Mouse (Mus musculus): ENCODE measurements around the gene Pold1.

The Pold1 gene

DNA sequence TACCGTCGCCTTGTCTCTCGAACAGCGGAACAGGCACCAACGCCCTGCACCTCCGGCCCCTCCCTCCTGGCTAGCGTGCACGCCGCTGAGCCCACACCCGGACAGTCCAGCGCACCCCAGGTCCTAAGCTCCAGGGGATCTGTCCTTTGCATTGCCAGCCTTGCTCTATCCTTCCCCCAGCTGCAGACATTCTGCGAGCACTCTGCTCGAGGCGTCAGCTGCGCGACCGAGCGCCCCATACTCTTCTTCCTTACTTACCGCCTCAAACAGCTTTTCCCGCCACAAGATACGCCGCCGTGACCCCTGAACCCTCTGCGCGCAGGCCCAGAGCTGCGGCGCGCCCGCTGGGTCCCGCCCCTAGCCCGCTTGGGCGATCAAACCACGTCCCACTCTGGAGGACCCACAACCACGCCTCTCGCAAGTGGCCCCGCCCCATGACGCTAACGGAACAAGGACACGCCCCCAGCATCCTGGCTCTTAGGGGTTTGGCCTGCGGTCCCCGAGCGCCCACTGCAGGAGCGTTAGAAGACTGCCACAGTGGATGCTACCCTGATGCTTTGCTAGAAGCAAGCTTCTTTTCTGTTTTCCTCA, at the start of gene Pold1:
Gene Pold1 (minus strand): TSS at position 353 of the 591 bp plus-strand sequence.
- DNase-seq (ENCODE audit: low spot score in 2 of 2): peak; percentile 99 to 100

DNA sequence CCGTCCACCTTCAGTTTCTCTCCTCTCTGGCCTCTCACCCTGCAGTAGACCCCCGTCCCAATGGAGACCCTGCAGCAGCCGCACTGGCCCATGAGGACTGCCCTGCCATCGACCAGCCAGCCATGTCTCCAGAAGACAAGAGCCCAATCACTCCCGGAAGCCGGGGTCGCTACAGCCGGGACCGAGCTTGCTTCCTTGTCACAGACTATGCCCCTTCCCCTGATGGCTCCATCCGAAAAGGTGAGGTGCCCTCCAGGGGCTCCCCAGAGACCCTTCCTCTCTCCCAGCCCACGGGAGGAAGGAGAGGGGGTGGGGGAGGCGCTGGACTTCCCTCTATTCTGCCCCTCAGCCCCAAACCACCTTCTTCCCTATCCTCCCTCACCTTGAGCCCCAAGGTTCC, 49.7 kb upstream of the Pold1 start:
- DNase-seq (ENCODE audit: low spot score in 2 of 2): no peak

DNA sequence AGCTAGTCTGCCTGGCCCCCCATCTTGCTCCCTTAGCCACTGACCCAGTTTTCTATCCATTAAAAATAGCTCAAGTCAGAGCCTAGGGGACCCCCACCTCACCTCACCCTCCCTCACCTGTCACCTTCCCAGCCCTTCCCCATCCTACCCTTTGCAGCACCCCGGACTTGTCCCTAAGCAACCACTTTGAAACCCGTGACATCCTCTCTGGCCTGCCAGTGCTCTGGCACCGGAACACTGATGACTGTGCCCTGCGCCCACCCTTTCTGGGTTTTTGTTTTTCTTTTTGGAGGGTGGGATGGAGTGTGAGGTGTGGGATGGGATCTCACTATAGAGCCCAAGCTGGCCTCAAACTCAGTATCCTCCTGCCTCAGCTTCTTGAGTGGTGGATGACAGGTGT, 49.0 kb upstream of the Pold1 start:
- DNase-seq (ENCODE audit: low spot score in 2 of 2): no peak

DNA sequence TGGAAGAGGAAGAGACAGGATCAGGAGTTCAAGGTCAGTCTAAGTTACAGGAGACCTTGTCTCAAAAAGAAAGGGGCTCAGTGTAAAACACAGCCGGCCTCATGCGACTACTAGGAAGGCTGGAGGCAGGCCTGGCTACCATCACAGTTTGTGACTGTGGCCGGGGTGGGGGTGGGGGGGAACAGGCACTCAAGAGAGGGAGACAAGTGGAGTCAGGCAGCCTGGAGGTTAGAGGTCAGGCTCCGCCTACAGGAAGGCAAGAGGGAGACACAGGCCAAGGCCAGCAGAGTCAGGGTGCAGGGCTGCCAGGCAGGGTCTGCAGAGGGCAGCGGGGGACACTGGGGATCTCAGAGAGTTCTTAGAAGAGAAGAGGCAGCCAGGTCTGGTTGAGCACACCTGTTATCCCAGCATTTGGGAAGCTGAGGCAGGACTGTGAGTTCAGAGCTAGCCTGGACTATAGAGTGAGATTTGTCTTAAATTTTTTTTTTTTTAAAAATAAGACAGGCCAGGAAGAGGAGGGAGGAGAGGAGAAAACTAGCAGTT, 48.4 kb upstream of the Pold1 start:
- DNase-seq (ENCODE audit: low spot score in 2 of 2): no peak

GRCm38 (mm10) chr7:44596051-44596450, 47.4 kb upstream of the Pold1 start:
- no peak for DNase-seq (ENCODE audit: low spot score in 2 of 2)

GRCm38 (mm10) chr7:44595131-44595561, 46.5 kb upstream of the Pold1 start:
- DNase-seq (ENCODE audit: low spot score in 2 of 2): no peak

- no peak for DNase-seq (ENCODE audit: low spot score in 2 of 2)
Observed at GRCm38 (mm10) chr7:44594291-44594690, 45.6 kb upstream of the Pold1 start.

DNA sequence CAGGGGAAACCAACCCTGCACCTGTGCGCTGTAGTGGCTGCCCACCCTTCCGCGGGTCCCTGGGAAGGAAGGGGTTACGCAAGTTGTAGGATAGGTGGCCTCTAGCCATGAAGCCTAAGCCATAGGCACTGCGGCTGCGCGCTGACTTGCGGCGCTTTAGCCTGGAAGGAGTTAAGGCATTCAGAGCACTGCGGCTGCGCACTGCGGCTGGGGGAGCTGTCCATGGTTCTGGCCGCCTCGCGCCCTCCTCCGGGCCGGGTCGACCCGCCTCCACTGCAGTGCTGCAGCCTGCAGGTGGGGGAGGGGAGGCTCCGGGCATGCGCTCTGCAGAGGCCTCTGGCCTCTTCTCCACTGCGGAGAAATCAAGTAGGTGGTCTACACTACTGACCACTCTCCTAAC, 45.1 kb upstream of the Pold1 start:
- peak; percentile 79 to 80 for DNase-seq (ENCODE audit: low spot score in 2 of 2)

DNA sequence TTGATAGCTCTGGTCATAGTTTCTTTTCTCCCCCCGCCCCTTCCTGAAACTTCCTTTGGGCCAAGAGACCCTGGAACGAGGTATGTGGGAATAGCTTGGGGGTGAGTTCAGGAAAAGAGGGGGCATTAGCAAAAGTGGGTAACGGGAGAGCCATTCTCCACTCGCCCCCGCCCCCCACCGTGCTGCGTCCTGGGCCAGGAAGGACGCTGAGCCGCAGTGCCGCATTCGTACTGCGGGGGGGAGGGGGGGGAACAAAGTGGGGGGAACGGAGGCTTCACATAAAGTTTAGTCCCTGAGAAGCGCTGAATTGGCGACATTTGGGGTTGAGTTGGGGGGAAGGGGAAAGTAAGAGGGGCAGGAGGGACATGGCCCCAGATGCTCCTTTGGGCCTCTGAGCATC, 44.4 kb upstream of the Pold1 start:
- DNase-seq (ENCODE audit: low spot score in 2 of 2): no peak

DNA sequence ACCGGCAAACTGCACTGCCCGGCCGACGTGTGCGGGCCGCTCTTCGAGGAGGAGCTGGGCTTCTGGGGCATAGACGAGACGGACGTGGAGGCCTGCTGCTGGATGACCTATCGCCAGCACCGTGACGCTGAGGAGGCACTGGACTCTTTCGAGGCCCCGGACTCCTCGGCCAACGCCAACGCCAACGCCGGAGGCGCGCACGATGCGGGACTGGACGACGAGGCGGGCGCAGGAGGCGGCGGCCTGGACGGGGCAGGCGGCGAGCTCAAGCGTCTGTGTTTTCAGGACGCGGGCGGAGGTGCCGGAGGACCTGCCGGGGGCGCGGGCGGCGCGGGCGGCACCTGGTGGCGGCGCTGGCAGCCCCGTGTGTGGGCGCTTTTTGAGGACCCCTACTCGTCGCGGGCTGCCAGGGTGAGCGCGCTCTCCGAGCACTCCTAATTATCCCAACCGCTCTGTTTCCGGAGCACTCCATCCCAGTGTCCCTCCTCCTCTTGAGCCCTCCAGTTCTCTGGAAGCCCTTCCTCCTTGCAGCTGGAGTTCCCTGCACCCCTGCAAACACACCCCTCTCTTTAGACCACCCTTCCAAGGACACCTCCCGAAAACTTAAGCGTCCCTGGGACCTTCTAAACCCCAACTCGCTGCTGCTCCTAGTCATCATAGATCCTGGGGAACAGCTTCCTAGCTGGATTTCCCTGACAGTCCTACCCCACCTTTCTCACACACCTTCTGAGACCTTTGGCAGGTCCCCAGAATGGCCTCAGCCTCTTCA, 42.9 kb upstream of the Pold1 start:
- no peak for DNase-seq (ENCODE audit: low spot score in 2 of 2)

- DNase-seq (ENCODE audit: low spot score in 2 of 2): peak; percentile 91 to 94
Observed at GRCm38 (mm10) chr7:44590402-44591347, 42.0 kb upstream of the Pold1 start, which contains the start of gene Kcnc3. Gene Kcnc3, plus strand, starts transcription at chr7:44590664.

DNA sequence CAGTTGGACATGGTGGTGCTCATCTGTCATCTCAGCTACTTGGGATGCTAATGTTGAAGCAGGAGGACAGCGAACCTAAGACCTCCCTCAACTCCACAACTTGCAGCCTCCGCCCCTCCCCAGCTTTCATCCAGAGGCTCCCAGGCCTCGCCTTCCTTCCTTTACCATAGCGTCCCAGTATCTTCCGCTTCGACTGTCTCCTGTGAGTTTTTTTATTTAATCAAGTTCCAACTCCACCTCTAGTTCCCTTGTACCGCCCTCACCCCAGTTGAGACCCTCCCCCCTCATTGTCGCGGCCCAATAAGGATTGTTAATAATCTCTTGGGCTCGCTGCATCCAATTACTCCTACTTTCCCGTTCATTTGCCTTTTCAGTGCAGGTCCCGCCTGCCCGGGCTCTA, 41.3 kb upstream of the Pold1 start:
- DNase-seq (ENCODE audit: low spot score in 2 of 2): no peak

DNA sequence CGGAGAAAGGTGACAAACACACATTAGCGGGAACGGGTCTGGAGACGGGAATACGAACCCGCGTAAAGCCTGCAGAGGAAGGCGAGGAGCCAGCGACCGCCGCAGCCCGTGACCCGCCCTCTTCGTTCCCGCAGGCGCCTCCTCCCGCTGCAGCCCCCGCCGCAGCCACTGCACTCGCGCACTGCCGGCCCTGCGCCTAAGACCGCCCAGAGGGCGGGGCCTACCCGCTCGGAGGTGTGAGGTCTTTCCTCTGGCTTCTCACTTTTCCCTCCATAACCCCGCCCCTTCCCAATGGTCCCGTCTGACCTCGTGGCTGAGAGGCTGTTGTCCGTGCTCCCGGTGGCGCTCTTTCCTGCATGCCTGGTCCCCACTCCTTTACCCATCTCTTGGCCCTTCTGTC, 40.5 kb upstream of the Pold1 start:
- peak; percentile 54 to 64 for DNase-seq (ENCODE audit: low spot score in 2 of 2)

DNA sequence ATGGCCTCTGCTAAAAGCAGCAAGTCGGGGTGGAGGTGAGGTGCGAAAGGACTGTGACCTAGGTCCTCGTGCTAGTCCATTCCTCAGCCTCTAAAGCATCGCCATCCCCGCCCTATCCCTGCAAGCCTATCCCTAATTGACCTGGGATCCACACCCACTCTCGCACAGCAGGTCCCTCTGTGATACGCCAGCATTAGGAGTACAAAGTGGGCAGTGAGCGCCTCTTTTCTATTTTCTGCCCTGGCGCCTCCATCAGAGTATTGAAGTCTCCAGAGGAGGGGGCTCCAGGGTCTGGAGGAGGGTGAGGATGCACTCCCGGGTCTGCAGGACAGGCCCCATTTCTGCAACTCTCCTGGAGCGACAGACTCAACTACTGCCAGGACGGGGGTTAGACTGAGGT, 39.7 kb upstream of the Pold1 start:
- DNase-seq (ENCODE audit: low spot score in 2 of 2): no peak

GRCm38 (mm10) chr7:44587676-44588075, 39.0 kb upstream of the Pold1 start:
- no peak for DNase-seq (ENCODE audit: low spot score in 2 of 2)

DNA sequence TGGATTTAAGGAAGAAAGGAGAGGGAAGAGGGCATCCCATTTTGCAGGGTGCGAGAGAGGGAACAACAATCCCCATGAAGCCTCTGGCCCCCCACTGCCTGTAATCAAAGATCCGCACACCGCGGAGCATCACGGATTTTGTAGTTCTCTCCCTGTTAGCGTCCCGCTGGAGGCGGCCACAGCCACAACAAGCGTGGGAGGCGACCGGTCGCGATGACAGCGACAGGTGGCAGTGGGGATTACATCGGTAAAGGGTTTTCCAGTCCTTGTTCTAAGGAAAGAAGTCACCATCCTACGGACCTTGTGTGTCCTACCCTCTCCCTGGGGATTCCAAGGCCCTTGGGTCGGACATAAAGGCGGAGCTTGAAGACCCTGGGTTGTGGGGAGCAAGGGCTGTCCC, 38.3 kb upstream of the Pold1 start:
- DNase-seq (ENCODE audit: low spot score in 2 of 2): peak; percentile 74

DNA sequence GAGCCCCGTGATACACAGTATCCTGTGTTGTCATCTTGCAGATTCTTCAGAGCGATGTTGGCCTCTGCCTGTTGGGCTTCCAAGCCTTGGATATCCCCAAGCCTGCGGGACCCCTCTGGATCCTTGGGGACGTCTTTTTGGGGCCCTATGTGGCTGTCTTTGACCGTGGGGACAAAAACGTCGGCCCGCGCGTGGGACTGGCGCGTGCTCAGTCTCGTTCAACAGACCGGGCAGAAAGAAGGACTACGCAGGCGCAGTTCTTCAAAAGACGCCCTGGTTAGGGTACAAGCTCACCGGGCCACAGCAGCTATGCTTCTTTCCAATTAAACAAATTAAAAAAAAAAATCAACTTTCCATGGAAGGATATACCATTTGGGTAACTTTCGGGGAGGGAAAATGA, 37.9 kb upstream of the Pold1 start:
- DNase-seq (ENCODE audit: low spot score in 2 of 2): peak in 1 of 2 experiments; percentile 61

GRCm38 (mm10) chr7:44585606-44586005, 37.0 kb upstream of the Pold1 start:
- DNase-seq (ENCODE audit: low spot score in 2 of 2): no peak

DNA sequence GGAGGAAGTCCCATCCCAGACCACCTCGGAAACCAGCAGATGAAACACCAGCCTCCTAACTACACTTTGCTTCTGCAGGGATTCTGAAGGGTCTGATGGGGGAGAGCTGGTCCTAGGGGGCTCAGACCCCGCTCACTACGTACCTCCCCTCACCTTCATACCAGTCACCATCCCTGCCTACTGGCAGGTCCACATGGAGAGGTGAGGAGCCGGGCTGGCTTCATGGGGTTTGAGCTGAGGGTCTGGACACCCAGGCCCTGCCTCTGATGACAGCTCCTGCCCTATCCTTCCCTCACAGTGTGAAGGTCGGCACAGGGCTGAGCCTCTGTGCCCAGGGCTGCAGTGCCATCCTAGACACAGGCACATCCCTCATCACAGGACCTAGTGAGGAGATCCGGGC, 36.3 kb upstream of the Pold1 start:
- no peak for DNase-seq (ENCODE audit: low spot score in 2 of 2)

DNA sequence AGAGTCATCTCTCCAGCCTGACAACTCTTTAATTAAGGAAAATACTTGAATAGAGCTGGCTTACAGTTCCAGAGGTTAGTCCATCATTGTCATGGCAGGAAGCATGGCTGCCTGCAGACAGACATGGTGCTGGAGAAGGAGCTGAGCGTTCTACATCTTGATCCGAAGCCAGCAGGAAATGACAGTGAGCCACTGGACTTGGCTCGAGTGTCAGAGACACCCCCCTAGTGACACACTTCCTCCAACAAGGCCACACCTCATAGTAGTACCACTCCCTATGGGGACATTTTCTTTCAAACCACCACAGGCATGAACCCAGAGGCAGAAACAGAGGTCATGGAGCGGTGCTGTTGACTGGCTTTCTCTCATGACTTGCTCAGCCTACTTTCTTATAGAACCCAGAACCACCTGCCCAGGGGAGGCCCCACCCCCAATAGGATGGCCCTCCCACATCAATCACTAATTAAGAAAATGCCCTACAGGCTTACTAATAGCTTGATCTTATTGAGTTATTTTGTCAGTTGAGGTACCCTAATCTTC, 35.7 kb upstream of the Pold1 start:
- no peak for DNase-seq (ENCODE audit: low spot score in 2 of 2)

- DNase-seq (ENCODE audit: low spot score in 2 of 2): no peak
Observed at GRCm38 (mm10) chr7:44583146-44583545, 34.5 kb upstream of the Pold1 start.

DNA sequence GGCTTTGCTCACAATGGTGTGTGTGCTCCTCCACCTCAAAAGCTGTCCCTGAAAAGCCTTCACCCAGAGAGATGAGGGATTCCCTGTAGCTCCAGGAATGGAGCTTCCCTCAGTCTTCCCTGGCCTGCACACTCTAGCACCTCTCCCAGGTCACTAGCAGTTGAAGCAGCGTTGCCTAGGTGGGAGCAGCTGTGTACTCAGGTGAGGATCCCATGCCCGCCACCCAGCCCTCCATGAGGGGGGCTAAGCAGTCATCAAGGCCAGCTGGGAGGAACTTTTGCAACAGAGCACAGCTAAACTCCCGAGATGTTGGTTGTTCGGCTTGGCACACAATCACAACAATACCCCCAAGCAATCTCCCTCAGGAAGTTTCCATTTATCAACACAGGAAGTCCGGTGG, 34.1 kb upstream of the Pold1 start:
- no peak for DNase-seq (ENCODE audit: low spot score in 2 of 2)

All from frontal cortex, postnatal 14 days (tissue).